Mouse (Mus musculus): Measurements from ENCODE around the gene Samd15.
A peak's percentile ranks its signal among the peaks of the same experiment; 100 is the strongest.
"Not testable (repeated sequence)": the region's sequence is repeated elsewhere in the genome, so short reads cannot be mapped to it uniquely, and the experiment has no call there.

The Samd15 gene

DNA sequence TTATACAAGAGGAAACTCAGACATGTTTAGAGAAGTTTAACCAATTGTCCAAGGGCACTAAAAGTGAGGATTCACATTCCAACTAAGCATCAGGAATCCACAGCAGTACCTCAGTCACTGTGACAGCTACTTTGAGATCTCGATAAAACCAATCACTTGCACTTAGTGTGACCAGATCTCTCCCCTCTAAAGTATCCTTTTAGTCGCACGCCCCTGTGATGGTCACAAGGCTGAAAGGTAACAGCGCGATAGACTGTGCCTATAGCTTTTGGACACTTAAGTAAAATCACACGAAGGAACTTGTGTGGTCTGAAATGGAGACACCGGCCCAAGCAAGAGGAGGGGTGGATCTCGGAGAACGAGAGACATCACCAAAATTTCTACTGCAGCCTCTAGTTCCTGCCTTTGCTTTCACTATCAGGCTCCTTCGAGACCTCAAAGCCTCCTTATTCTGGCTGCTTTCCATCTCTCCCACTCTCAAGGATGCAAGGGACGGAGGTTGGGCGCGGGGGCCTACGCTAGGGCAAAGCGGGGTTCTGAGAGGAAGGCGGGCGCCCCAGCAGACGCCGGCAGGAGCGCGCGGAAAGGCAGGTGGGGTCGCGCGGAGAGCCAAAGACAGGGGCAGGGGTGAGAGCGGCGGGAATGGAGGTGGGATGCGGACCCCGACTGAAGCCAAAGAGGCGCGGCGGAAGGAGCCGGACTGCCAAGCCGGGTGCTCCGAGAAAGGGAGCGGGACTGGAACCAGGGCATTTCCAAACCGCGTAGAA lies at the start of gene Samd15:
Gene Samd15 (plus strand): TSS at position 518 of the 767 bp plus-strand sequence.
- peak; percentile 73 for DNase-seq (ENCODE audit: low read depth, low spot score)

DNA sequence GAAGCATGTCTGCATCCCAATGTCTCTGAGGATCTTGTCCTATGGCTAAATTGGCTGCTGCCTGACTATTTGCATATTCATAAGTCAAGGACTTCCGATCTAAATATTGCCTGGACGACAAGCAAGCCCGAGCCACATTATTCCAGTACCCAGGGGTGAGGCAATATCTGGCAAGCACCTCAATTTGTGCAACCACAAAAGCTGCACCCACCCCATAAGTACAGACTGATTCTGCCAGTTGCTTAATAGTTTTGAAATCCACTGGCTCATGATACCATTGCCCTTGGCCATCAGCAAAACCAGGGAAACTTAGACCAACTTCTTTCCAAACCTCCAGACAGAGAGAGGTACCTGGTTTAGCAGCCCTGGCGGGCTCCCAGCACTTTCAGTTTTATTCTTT lies 45.1 kb upstream of the Samd15 start:
- not testable (repeated sequence) for DNase-seq (ENCODE audit: low read depth, low spot score)

DNA sequence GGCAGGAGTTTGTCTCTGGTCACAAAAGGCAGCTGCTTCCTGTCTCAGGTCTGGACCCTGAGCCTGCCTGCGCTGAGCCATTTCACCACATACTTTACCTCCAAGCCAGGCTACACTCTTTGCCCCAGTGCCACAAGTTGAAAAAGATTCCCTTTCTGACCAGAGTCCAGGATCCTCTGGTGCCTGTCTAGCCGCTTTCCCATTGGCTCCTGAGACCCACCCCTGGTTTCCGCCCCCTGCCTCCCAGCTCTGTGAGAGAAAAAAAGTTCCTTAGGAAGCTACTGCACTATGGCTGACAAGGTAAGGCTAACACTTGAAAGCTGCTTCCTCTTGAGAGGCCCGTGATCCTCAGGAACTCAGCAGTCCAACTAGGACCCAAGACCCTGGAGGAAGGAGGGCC lies 42.2 kb upstream of the Samd15 start:
- DNase-seq (ENCODE audit: low read depth, low spot score): peak; percentile 43

DNA sequence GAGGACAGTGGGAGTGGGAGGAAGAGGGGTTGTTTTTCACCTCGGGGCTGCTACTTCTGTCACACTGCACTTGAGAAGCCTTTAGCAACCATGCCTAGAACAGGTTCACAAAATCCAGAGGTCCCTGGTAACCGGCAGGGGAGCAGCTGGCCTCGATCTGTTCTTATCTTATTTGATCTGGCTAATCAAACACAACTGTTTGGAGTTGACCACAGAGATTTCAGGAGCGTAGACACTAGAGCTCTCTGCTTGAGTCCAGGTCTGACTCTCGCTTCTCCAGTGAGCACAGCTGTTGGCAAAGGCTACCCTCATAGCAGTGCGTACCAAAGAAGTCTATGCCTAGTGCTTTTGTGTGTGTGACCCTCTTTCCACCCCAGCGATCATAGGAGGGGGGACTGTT lies 41.4 kb upstream of the Samd15 start:
- DNase-seq (ENCODE audit: low read depth, low spot score): no peak

DNA sequence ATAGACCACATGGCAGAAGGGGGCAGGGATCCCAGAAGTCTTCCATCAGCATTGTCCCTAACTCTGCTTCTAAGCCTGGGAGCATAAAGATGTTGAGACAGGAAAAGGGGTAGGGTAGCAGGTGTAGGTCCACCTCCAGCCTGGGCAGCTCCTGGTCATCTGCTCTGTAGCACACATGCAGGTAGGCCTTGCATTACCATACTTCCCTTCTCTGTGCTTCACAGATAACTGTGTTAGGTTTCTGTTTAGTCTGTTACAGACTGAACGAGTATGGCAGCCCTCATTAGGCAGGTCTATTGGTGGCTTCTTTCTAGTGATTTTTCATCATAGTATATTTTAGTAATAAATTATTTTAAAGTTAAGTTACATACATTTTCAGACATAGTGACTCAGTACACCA lies 39.2 kb upstream of the Samd15 start:
- no peak for DNase-seq (ENCODE audit: low read depth, low spot score)

DNA sequence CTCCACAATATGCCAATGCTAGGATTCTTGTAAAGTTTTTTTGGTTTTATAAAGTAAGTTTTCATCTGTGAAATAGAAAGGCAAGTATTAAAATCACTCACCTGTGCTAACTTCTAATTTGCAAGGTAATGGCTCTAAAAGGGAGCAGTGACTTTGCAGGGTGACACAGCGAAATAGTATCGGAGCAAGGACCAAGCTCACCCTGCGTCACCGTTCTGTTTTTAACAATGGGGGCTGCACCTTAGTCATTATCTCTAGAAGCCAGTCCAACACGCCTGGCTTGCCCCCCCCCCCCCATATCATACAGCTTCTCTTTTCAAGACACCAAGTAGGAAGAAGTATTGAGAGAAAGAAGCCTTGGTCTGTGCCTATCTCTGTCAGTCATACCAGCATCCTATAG lies 38.7 kb upstream of the Samd15 start:
- no peak for DNase-seq (ENCODE audit: low read depth, low spot score)

DNA sequence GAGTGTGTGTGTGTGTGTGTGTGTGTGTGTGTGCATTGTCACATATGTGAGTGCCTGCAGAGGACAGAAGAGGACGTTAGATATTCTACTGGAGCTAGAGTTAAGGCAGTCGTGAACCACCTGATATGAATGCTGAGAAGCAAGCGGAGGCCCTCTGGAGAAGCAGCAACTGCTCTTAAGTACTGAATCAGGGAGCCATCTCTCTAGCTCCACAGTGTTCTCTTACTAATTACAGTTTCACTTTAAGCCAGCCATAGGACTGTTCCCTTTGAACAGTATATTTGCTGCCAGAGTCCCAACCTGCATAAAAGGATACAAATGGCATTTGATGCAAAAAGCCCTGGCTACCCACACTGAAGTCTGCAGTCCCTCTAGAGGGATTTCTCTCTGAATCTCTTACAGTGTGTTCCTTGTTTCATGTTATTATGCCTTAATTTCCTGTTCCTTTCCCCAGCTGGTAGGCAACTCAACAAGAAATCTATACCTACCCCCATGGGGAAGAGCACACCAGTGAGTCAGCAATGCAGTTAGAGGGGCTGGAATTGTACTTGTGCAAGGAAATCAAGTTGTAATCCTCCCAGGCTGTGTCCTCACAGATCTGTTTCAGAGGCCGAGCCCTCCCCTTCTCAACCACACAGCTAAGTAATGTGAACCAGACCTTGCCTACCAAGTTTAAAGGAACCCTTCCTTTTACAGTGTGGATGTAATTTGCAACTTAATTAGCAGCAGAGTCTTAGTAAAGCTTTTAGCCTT lies 24.2 kb upstream of the Samd15 start:
- no peak for DNase-seq (ENCODE audit: low read depth, low spot score)

DNA sequence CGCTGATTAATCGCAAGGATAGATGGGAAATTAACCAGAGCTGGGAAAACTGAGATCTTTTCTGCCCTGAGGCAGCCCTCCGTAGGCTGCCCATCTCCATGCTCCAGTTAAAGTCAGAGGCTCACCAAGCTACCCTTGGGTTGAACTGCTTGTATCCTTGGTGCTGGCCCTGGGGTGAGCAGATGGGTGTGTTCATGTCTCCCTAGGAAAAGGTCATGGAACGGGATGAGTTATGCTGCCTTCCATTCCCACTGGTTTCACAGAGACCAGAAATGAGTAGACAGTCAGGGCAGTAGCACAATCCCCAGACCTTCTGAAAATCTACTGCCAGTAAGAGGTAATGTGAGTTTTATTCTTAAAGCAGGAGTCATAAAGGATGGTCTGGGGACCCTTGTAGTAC lies 21.9 kb upstream of the Samd15 start:
- DNase-seq (ENCODE audit: low read depth, low spot score): no peak

DNA sequence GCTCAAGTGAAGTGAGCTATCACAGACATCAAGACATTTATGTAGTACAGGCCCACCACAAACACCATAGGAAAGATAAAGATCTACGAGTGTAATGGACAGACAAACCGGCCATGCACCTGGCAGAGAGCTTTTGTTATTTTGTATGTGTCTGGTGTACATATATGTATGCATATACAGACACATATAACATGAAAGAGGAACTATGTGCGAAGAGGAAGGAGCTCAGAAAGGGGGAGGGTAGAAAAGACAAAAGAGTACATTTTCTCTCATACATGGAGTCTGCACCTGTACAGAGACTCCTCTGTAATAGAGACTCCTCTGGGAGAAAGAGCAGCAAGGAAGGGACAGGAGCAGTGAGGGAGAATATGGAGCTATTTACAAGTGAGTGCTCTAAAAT lies 6.5 kb upstream of the Samd15 start:
- DNase-seq (ENCODE audit: low read depth, low spot score): no peak

DNA sequence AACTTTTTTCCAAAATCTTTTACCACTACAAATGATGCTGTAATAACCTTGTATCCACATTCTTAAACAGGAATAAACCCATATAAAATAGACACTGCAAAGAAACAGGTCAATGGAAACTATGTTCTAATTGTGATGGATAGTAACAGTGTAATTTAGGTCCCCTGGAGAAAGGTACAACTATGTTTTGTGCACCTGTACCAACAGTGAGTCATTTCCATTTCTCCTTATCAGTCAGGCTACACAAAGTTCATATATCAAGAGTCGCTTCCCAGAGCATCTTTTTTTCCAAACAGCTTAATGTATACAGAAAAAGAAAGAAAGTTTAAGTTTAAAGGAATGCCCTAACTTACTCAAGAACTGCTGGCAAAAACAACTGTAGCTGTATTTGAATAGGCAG lies 4.5 kb upstream of the Samd15 start:
- no peak for DNase-seq (ENCODE audit: low read depth, low spot score)

DNA sequence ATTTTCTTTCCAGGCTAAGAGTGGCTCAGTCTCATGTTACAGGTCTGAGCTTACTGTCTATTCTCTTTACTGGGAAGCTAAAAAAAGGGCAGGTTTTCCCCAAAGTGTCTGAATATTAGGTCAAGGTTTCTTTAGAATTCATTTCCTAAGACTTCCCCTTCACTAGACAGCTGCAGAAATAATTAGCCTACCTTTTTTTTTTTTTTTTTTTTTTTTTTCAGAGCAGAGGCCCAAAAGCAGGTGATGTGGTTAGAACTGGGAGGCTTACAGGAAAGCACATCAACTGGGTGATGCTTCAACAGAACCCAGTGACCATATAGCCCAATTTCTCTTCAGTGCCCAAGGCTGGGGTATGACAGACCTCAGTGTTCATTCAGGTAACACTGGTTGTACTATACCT lies 3.2 kb upstream of the Samd15 start:
- DNase-seq (ENCODE audit: low read depth, low spot score): no peak

DNA sequence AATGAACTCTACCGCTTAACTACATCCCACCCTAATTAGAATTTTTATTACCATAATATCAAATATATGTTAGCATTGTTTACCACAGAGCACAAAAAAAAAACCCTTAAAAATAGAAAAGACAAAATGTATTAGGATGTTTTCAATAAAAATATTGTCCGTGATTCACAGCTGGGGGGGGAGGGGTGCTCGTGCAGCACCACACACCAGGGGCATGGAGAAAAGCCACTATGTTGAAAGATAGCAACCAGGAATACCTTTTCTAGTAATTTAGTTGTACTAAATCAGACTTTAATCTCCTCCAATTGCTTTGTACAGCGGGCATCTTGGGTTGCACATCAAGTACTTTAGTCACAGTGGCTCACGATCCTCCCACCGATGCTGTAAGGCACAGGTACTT lies 731 bp upstream of the Samd15 start:
- no peak for DNase-seq (ENCODE audit: low read depth, low spot score)

DNA sequence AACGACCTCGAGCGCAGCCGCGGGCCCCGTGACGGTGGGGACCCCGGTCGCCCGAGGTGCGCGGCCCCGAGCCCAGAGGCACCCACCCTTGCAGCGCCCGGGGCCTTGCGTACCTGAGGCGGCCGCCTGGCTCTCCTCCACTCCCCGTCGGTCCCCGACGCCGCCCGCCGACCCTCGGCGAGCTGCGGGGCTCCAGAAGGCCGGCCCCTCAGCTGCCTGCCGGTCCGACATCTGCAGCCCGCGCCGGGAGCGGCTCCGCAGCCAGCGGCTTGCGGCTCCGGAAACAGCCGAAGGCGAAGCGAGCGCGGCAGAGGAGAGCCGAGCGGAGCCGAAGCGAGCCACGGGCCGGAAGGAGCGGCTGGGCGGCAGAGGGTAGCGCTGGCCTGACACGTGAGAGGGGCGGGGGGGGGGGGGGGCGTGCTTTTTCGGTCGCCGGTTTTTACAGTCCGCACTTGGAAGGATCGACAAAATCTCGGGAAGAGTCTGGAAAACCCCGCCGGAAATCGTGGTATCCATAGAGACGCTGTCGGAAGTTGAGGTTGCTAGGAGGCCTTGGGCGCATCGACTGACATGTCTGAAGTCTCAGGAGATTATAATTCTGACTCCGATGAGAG lies 557 bp downstream of the Samd15 start, which contains the start of gene Tmed8:
Gene Tmed8 (minus strand): TSS at position 482 of the 614 bp plus-strand sequence.
- DNase-seq (ENCODE audit: low read depth, low spot score): peak; percentile 96

DNA sequence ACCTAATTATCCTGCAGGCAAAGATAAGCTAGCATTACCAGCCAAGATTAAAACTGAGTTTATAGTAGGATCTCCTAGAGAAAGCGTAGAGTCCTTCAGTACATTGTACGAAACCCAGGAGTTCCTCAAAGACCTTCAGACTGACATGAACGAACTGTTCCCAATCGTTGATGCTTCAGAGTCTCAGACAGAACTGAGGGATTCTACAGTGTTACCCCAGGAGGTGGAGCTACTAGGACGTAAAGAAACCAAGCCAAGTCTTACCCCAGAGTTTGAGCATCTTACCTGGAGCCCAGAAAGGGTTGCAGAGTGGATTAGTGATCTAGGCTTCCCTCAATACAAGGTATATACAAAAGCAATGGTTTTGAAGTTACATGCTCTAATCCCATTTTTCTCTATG lies 2.2 kb downstream of the Samd15 start:
- no peak for DNase-seq (ENCODE audit: low read depth, low spot score)

DNA sequence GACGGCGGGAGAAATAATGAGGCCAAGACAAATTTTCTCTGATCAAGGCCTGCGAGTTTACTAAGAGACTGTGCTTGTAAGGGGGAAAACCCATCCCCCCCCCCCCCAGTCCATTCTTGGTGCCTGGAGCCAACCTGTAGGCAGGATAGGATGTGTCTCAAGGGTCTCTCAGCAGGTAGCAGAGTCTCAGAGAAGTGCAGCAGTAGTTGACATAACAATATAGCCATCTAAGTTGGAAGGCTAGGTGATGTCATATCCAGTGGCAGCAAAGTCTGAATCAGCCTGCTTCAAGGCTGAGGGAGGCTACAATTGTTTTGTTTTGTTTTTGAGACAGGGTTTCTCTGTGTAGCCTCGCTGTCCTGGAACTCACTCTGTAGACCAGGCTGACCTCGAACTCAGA lies 6.3 kb downstream of the Samd15 start:
- DNase-seq (ENCODE audit: low read depth, low spot score): peak; percentile 69

DNA sequence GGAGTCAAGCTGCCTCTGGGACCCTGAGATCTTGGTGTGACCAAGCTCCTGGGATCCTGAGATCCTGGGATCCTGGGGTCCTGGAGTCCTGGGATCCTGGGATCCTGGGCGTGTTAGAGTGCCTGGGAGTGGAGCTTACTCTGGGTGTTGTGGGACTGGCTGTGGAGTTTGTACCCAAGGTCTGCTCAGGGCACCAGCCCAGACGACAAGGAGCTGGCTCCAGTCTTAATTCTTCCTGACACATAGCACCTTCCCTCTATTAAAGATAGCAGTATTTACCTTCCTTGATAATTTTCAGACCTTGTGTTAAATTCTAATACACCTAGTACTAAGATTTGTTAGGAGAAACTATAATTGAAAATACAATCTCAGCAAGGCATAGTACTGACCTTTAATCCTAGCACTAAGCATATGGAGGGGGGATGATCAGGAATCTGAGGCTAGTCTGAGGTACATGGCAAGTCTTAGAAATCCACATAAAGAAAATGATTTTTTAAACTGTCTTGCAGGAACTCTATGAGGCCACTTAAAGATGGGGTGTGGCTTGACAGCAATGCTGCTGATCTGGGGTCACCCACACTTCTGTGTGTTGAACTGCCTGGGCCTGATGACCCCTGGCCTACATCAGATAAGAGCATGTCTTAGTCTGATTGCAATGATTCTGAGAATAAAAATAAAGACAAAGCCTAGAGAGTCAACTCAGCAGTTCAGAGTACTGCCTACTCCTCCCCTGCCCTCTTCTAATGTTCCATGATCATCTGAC lies 13.5 kb downstream of the Samd15 start:
- DNase-seq (ENCODE audit: low read depth, low spot score): no peak

DNA sequence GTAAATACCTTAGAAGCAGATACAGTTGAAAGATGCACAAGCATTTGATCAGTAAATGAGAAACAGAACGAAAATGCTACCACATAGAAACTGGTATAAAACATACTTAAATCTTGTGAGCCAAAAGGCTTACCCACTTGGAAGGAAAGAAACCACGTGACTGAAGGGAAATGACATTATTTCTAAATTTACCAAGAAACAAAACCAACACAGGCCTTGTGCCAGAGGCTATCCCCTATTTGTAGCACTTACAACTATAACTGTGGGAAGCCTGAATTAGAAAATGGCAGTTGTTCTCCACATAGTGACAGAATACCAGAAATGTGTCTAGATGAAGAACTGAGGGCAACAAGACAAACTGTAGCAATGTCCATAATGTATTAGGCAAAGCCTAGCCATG lies 16.5 kb downstream of the Samd15 start:
- no peak for DNase-seq (ENCODE audit: low read depth, low spot score)

DNA sequence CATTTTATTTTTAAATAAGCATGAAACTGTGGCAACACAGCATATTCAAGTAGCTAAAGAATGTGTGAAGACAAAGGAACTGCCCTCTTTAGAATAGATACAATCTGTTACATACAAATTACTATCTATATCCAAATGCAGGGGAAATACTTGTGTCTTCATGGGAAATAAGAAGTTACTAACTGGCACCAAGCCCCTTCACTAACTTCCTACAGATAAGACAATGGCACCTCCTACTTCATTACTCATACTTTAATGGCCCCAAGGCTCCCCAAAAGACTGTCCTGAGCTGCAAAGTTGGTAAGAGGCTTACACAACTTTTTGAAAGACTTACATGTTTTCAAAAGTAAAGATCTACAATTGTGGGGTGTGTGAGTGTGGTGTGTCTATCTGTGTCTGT lies 18.1 kb downstream of the Samd15 start:
- no peak for DNase-seq (ENCODE audit: low read depth, low spot score)

DNA sequence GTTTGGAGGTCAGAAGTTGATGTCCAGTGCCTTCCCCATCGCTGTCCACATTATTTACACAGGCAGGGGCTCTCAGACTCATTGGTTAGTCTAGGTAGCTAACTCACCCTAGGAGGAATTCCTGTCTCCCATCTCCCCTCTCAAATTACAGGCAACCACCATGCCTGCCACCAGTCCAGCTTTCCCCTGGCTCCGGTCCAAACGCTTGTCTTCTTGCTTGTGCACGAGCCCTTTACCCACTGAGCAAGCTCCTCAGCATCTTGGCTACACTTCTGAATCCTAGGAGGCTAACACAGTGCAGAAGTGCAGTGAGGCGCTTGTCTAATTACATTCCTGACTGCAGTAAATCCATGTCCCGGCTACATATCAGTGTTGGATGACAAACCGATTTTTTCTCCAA lies 19.8 kb downstream of the Samd15 start:
- DNase-seq (ENCODE audit: low read depth, low spot score): no peak

DNA sequence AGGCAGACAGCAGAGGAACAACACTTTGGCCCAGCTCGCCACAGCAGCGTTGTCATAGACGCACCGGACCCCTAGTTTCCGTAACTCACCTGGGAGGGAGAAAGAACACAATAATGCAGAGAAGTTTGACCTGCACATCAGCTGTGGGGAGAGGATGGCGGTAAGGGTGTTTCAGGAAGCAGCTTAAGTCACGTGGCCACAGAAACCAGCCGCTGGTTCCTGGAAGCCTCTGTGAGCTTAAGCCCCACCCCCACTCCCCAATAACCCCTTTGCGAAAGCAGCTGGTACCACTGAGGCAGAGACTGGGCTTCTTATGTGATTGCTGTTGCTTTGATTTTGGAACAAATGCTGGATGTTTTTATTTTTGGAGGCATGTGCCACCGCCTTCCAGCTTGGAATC lies 25.4 kb downstream of the Samd15 start:
- peak; percentile 85 for DNase-seq (ENCODE audit: low read depth, low spot score)

DNA sequence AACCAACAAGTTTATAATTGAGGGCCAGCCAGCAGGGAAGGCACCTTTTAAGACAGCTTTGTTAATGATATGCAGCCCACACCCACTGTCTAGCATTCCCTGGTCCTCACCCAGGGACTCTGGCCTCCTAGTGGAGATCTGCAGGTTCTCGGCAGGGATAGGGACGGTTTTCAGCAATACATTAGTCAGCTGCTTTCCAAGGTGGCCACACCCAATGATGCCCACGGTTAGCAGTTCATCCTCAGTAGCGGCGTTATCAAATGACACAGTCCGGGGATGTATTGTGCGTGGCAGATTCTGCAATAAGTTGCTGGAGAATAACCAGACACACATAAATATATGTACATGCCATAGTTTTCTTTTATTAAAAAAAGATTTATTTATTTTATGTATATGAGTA lies 27.3 kb downstream of the Samd15 start:
- DNase-seq (ENCODE audit: low read depth, low spot score): peak; percentile 86

DNA sequence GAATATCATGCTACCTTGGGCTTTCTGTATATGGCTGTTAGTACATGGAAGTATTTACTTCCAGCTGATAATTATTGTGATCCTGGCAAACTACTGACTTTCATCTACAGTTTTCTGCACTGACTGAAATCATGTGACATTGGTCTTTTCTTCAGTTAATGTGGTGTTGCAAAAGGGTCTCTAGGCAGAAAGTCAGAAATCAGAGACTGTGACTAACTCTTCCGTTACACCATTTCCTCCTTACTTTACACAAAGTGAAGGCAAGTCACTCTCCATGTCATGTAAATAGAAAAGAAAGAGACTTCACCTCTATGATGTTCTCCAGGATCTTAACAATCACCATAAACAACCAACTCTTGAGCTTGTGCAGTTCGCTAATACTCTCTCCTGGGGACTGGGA lies 30.1 kb downstream of the Samd15 start:
- no peak for DNase-seq (ENCODE audit: low read depth, low spot score)

Measured in R1 (cell line).